Mouse (Mus musculus) heart, embryonic 16.5 days (tissue): ENCODE data around the gene Emb. TPM values are rescaled to one million over a fixed set of nuclear protein-coding genes. Genes with fewer than 3 reads are reported as not detected.
A peak's percentile ranks its signal among the peaks of the same experiment; 100 is the strongest.

Experiments
- ATAC-seq: fragments of 200-750 bp; cut with Nextera tagmentation; replicated peaks from 2 replicates; pipeline ENCODE4 v1.8.0; 2017; ENCODE audit warnings: moderate number of reproducible peaks; ENCODE audit not compliant: insufficient read depth, low FRiP score; ENCODE audit errors: extremely low read depth
- H3K27ac ChIP-seq: fragments of 300-500 bp; sonication (generic); 2 replicates; pipeline ENCODE4 v1.5.1; 2014; ENCODE audit warnings: mild to moderate bottlenecking, low read length, control low read depth, moderate library complexity
- H3K27me3 ChIP-seq: fragments of 300-500 bp; sonication (generic); 2 replicates; pipeline ENCODE4 v1.6.1; 2014; ENCODE audit warnings: low read length, mixed read lengths; ENCODE audit not compliant: control insufficient read depth, insufficient read depth
- H3K36me3 ChIP-seq: fragments of 300-500 bp; sonication (generic); 2 replicates; pipeline ENCODE4 v1.6.1; 2014; ENCODE audit not compliant: control insufficient read depth, insufficient read depth
- H3K4me1 ChIP-seq: fragments of 300-500 bp; sonication (generic); 2 replicates; pipeline ENCODE4 v1.6.1; 2014; ENCODE audit warnings: low read length, mixed read lengths; ENCODE audit not compliant: control insufficient read depth, insufficient read depth
- H3K4me2 ChIP-seq: fragments of 300-500 bp; sonication (generic); 2 replicates; pipeline ENCODE4 v1.6.1; 2014; ENCODE audit warnings: low read depth, mild to moderate bottlenecking, control low read depth, low read length
- H3K4me3 ChIP-seq: fragments of 300-500 bp; sonication (generic); 2 replicates; pipeline ENCODE4 v1.5.1; 2014; ENCODE audit warnings: mild to moderate bottlenecking, control low read depth, low read length
- H3K9ac ChIP-seq: fragments of 300-500 bp; sonication (generic); 2 replicates; pipeline ENCODE4 v1.6.1; 2014; ENCODE audit warnings: low read length, control low read depth
- H3K9me3 ChIP-seq: fragments of 300-500 bp; sonication (generic); replicated peaks from 2 replicates; pipeline ENCODE4 v1.6.1; 2016; ENCODE audit warnings: low read length; ENCODE audit not compliant: control insufficient read depth
- WGBS: fragments of 180-500 bp; shearing (Covaris S2); extraction: QIAGEN DNeasy Blood & Tissue Kit; methylation state at CpG from one replicate; pipeline ENCODE4 v1.1.7; 2014; 5-methylcytosine and 5-hydroxymethylcytosine counted together
- polyA plus RNA-seq: library from polyadenylated mRNA; unstranded; fragments of >200 nt; fragmentation: Nextera tagmentation; extraction: Ambion mirVana; gene quantifications from 2 replicates; pipeline ENCODE4 v1.2.1, GENCODE M21; 2015

The Emb gene
- polyA plus RNA-seq, 1 experiment from 2014 or later: 16.0 TPM

DNA sequence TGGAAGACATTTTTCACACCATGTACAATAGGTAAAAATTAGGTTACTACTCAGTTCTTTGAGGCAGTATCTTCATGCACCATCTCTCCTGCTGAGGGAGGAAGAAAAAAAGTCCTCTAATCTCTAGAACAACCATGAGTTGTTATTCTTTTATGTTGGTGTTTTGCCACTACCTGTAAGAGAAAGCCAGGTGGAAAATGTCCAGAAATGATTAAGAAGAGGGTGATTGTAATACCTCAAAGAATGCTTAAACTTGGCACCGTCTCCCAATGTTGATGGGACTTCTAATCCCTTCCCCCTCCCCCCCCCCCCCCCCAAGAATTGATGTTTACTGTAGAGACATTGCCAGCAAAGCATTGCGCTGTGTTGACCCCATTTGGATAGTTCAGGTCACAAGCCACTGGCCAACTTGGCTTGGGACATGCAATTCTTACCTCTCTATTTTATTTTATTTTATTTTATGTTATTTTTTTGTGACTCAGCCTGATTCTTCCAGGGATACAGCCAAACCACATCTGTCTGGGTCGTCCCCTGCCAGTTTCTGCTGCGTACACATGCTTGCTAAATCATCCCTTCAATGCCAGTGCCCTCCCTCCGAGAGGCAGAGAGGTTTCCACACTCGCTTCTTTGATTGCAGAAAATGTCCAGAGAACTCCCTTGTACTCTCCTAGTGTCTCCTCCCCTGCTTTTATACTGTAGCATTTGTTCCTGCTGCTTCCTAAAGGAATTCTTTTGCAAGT is 22.2 kb downstream of the Emb start:
- no peak overlapping the region for H3K27ac ChIP-seq
- no peak overlapping the region for H3K4me3 ChIP-seq
- H3K4me1 ChIP-seq: peaks cover 3% of the 10 kb centered on the region; the same call in 1 of the 2 replicates
- no peaks in the 10 kb centered on the region for H3K27me3 ChIP-seq
- H3K9ac ChIP-seq: no peak overlapping the region
- 76% methylated on average over 6 of the region's 6 CpGs for WGBS
- no peak for ATAC-seq
- H3K4me2 ChIP-seq: no peak overlapping the region
- H3K9me3 ChIP-seq: no peaks in the 10 kb centered on the region
- no peaks in the 10 kb centered on the region for H3K36me3 ChIP-seq

DNA sequence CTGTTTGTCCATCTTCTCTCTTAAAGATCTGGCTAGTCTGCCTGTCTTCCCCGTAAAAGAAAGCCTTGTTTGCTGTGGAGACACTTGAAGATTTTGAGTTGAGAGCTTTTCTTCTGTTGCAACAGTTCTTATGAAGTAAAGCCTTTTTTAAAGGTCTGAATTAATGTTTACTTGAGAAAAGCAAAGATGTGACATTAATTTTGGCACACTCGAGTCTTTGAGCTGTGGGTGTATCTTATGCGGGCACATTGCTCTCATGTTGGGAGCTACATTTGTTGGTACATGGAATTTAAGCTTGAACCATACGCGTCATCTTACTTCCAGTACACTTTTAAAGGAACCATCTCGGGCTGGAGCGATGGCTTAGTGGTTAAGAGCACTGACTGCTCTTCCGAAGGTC is 25.5 kb downstream of the Emb start:
- Histone ChIP-seq H3K27ac (no peak overlapping the region), H3K36me3 (no peaks in the 10 kb centered on the region), H3K4me3 (no peak overlapping the region), H3K4me1 (peaks cover 7% of the 10 kb centered on the region; the same call in 1 of the 2 replicates), H3K9me3 (no peaks in the 10 kb centered on the region), H3K9ac (no peak overlapping the region), H3K27me3 (no peaks in the 10 kb centered on the region), H3K4me2 (no peak overlapping the region)
- no peak for ATAC-seq
- WGBS: 88% methylated on average over 8 of the region's 8 CpGs

DNA sequence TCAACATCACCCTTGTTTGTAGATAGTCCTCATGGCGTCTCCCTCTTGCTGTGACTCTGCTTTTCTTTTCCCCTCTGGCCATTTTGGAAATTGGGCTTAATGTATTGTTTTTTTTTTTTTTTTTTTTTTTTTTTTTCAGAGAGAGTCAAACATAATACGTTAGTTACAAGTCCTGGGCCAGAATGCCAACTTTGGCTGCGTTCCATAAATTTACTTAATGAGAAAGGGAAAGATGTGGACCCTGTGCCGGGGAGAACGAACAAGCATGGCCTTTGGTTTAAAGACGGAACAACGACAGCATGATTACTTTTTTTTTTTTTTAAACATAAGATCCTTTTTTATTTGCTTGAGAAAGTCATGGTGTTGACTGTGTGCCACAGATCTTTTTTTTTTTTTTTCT is 26.1 kb downstream of the Emb start:
- Histone ChIP-seq H3K4me2 (no peak overlapping the region), H3K4me3 (no peak overlapping the region), H3K9ac (no peak overlapping the region), H3K36me3 (no peaks in the 10 kb centered on the region), H3K9me3 (no peaks in the 10 kb centered on the region), H3K4me1 (peaks cover 7% of the 10 kb centered on the region; the same call in 1 of the 2 replicates), H3K27me3 (no peaks in the 10 kb centered on the region), H3K27ac (no peak overlapping the region)
- WGBS: 83% methylated on average over 7 of the region's 7 CpGs
- no peak for ATAC-seq

DNA sequence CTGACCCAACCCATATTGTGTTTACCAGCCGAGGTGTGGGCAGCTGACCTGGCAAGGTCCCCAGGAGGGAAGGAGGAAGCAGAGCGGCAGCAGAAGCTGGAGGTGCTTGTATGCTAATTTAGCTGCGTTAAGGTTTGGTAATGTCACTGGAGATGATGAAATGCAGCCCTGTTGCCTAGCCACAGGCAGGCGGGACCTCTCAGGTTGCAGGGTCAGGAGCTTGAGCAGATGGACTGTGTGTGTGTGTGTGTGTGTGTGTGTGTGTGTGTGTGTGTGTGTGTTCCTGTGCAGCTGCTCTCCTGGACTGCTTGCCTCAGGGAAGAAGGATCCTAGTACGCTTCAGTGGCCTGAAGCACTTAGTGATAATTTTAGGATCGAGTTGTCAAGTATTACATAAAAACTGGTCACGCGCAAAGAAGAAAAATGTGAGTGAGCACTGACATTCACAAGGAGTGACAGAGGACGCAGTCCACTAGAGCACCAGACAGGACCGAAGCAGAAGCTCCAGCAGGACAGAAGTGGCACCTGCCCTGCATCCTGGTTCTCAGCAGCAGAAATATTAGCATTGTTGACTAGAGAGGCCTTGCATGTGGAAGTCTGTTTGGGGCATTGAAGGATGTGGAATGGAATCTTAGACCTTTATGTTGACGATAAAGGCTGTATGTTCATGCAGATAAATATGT is 27.3 kb downstream of the Emb start:
- 32% methylated on average over 11 of the region's 11 CpGs for WGBS
- Histone ChIP-seq H3K4me3 (no peak overlapping the region), H3K27ac (no peak overlapping the region), H3K27me3 (no peaks in the 10 kb centered on the region), H3K4me2 (peak overlapping the region; percentile 25; the same call in 1 of the 2 replicates), H3K36me3 (no peaks in the 10 kb centered on the region), H3K9me3 (no peaks in the 10 kb centered on the region), H3K9ac (no peak overlapping the region), H3K4me1 (peaks cover 7% of the 10 kb centered on the region; the same call in 1 of the 2 replicates)
- ATAC-seq: no peak; the same call in 1 of the 2 replicates

DNA sequence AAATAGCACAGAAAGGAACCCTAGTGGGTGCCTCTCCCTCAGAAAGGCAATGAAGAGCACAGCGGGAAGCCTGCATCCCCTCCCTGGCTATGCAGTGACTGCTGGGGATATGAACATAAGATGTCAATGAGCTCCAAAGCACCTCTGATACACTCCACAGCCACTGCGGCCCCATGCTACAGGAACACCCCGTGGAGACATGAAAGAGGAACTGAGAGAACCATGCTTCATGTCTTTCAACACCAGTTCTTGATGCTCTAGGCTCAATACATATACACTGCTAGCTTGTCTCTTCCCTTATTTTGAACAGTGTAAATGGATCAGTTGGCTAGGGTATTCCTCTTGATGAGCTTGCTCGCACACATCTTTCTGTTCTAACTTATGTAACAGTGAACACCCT is 28.8 kb downstream of the Emb start:
- no peak for ATAC-seq

DNA sequence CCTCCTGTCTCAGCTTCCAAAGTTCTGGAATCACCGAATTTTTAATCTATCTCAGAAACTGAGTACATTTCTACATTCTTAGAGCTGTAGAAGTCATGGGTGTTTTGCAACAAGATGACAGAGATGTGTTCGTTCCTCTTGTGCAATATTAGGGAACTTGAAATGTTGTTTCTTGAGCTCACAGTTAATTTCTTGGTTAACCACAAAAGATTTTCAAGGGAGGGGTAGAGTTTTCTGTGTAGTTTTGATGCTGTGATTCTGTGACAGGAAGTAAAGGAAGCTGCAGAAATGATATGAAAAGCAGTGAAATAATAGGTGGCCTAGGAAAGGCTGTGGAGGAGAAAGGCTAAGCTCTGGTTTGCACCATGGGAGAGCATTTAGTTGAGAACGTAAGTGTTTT is 33.7 kb downstream of the Emb start:
- H3K4me2 ChIP-seq: no peak overlapping the region
- H3K4me1 ChIP-seq: peaks cover 4% of the 10 kb centered on the region
- no peak overlapping the region for H3K9ac ChIP-seq
- no peaks in the 10 kb centered on the region for H3K9me3 ChIP-seq
- H3K27ac ChIP-seq: no peak overlapping the region
- ATAC-seq: no peak
- H3K36me3 ChIP-seq: no peaks in the 10 kb centered on the region
- H3K27me3 ChIP-seq: no peaks in the 10 kb centered on the region
- 82% methylated on average over 3 of the region's 3 CpGs for WGBS
- H3K4me3 ChIP-seq: no peak overlapping the region

More for the DNA sequence above, 28.8 kb downstream of the Emb start:
- no peak overlapping the region for H3K4me3 ChIP-seq
- H3K27me3 ChIP-seq: no peaks in the 10 kb centered on the region
- H3K36me3 ChIP-seq: no peaks in the 10 kb centered on the region
- 64% methylated on average over 4 of the region's 4 CpGs for WGBS
- H3K27ac ChIP-seq: no peak overlapping the region
- H3K9me3 ChIP-seq: no peaks in the 10 kb centered on the region
- no peak overlapping the region for H3K4me2 ChIP-seq
- no peak overlapping the region for H3K9ac ChIP-seq
- peaks cover 7% of the 10 kb centered on the region; the same call in 1 of the 2 replicates for H3K4me1 ChIP-seq

DNA sequence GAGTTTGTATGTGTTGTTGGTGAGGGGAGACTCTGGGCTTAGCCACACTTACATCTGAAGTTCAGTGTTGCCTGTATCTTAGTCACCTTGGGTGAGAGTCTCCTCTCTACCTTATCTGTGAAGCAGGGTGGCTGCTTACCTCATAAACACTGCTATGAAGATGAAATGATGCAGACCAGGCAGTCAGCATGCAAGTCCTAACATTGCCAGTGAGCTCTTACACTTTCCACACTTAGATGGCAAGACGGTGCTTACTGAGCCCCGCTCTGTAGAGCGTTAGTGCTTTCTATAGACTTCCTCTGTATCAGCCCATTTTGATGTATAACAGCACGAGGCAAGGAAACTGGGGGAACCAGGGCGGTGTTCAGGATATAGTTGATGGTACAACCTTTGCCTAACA is 34.3 kb downstream of the Emb start:
- 67% methylated on average over 5 of the region's 5 CpGs for WGBS
- H3K27me3 ChIP-seq: no peaks in the 10 kb centered on the region
- no peak overlapping the region for H3K4me3 ChIP-seq
- H3K4me2 ChIP-seq: no peak overlapping the region
- H3K27ac ChIP-seq: no peak overlapping the region
- peaks cover 4% of the 10 kb centered on the region for H3K4me1 ChIP-seq
- H3K36me3 ChIP-seq: no peaks in the 10 kb centered on the region
- H3K9me3 ChIP-seq: no peaks in the 10 kb centered on the region
- no peak overlapping the region for H3K9ac ChIP-seq
- ATAC-seq: no peak

DNA sequence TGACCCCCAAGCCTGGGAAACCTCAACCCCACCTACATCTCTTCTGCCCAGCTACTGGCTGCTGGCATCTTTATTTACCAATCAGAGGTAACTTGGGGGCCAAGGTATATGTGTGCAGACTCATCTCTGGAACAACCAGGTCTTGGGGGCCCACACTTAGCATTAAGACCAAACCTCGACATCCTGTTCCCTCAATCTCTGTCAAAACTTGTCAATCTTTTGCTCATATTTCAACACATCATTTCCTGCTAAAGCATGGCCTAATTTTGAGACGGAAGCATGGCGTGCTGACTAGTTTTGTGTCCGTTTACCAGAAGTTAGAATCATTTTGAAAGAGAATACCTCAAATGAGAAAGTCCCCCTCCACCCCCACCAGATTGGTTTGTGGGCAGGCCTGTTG is 52.4 kb downstream of the Emb start:
- Histone ChIP-seq H3K4me3 (no peak overlapping the region), H3K4me2 (no peak overlapping the region), H3K4me1 (no peaks in the 10 kb centered on the region), H3K9me3 (no peaks in the 10 kb centered on the region), H3K27me3 (no peaks in the 10 kb centered on the region), H3K27ac (no peak overlapping the region), H3K36me3 (no peaks in the 10 kb centered on the region), H3K9ac (no peak overlapping the region)
- no peak for ATAC-seq
- 76% methylated on average over 4 of the region's 4 CpGs for WGBS

DNA sequence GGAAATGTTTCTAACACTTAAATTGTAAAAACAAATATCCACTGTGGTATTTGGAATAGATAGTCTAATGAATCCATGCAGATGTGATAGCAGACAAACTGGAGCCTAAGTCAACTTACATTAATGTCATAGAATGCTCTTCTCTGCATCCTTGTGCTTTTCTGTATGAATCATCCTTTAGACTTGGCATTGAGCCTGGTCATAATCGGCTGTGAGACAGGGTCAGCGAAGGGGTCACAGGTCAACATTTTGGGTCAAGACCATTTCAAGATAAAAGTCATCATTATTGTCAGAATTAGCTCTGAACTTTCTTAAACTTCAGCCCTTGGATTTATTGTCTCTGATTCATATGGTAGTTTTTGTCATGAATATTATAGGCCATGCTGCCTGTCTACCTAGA is 57.8 kb downstream of the Emb start:
- Histone ChIP-seq H3K9ac (no peak overlapping the region), H3K27ac (no peak overlapping the region), H3K36me3 (no peaks in the 10 kb centered on the region), H3K4me3 (no peak overlapping the region), H3K4me2 (no peak overlapping the region), H3K4me1 (no peaks in the 10 kb centered on the region), H3K9me3 (no peaks in the 10 kb centered on the region), H3K27me3 (no peaks in the 10 kb centered on the region)
- no peak for ATAC-seq
- WGBS: 50% methylated on average over 2 of the region's 2 CpGs
